Mouse (Mus musculus) brain, adult 2 months (tissue): Measurements from ENCODE around the gene Mthfd1l.
A peak's percentile ranks its signal among the peaks of the same experiment; 100 is the strongest.

ENCODE experiments used
- DNase-seq: peaks from one replicate; pipeline ENCODE4 v3.0.0; 2011; ENCODE audit warnings: low read depth, low spot score

Mthfd1l gene

GRCm38 (mm10) chr10:4078979-4079630 lies 106.2 kb downstream of the Mthfd1l start:
- peak; percentile 20 for DNase-seq

GRCm38 (mm10) chr10:4079643-4080244 lies 106.8 kb downstream of the Mthfd1l start:
- DNase-seq, result peak; percentile 80

- no peak for DNase-seq
Measured at GRCm38 (mm10) chr10:4083609-4084008, 110.7 kb downstream of the Mthfd1l start.

GRCm38 (mm10) chr10:4084907-4085306 lies 112.0 kb downstream of the Mthfd1l start:
- no peak for DNase-seq

GRCm38 (mm10) chr10:4085363-4086141 lies 112.6 kb downstream of the Mthfd1l start:
- DNase-seq, result no peak

GRCm38 (mm10) chr10:4087563-4087962 lies 114.6 kb downstream of the Mthfd1l start:
- peak; percentile 44 for DNase-seq

GRCm38 (mm10) chr10:4088744-4089414 lies 116.0 kb downstream of the Mthfd1l start:
- no peak for DNase-seq

GRCm38 (mm10) chr10:4089885-4090284 lies 117.0 kb downstream of the Mthfd1l start:
- no peak for DNase-seq

GRCm38 (mm10) chr10:4092990-4093389 lies 120.1 kb downstream of the Mthfd1l start:
- no peak for DNase-seq

GRCm38 (mm10) chr10:4094093-4094817 lies 121.3 kb downstream of the Mthfd1l start:
- no peak for DNase-seq

- DNase-seq, result no peak
Measured at GRCm38 (mm10) chr10:4096151-4096550, 123.2 kb downstream of the Mthfd1l start.

- no peak for DNase-seq
Measured at GRCm38 (mm10) chr10:4100007-4100406, 127.1 kb downstream of the Mthfd1l start.

- DNase-seq, result no peak
Measured at GRCm38 (mm10) chr10:4105676-4106528, 133.0 kb downstream of the Mthfd1l start.

GRCm38 (mm10) chr10:4107661-4108338 lies 134.9 kb downstream of the Mthfd1l start:
- DNase-seq, result no peak

- DNase-seq, result no peak
Measured at GRCm38 (mm10) chr10:4108462-4108861, 135.5 kb downstream of the Mthfd1l start.

- no peak for DNase-seq
Measured at GRCm38 (mm10) chr10:4111095-4111794, 138.3 kb downstream of the Mthfd1l start.

- no peak for DNase-seq
Measured at GRCm38 (mm10) chr10:4111795-4112139, 138.8 kb downstream of the Mthfd1l start.

- no peak for DNase-seq
Measured at GRCm38 (mm10) chr10:4112611-4113327, 139.9 kb downstream of the Mthfd1l start.

GRCm38 (mm10) chr10:4113328-4113658 lies 140.4 kb downstream of the Mthfd1l start:
- DNase-seq, result peak; percentile 73
